Mouse (Mus musculus) cortical plate, adult 2 months (tissue): ENCODE results near the gene Fads2.

Experiments
- CTCF ChIP-seq: fragments of 200-500 bp; IDR thresholded peaks from 2 replicates; pipeline ENCODE4 v1.5.1; 2011; ENCODE audit warnings: mild to moderate bottlenecking, control low read depth, low read length; ENCODE audit not compliant: insufficient read depth; ENCODE audit errors: extremely low read depth
- POLR2A ChIP-seq: fragments of 200-500 bp; IDR thresholded peaks from 2 replicates; pipeline ENCODE4 v1.6.1; 2011; ENCODE audit warnings: mild to moderate bottlenecking, low read length, control low read depth; ENCODE audit not compliant: insufficient read depth; ENCODE audit errors: extremely low read depth

- TF ChIP-seq CTCF = no peak
- no peak for TF ChIP-seq POLR2A
Measured at GRCm38 (mm10) chr19:10122021-10122631, 20.6 kb upstream of the Fads2 start.
